Mouse (Mus musculus): ENCODE measurements around the gene Ehbp1l1. TPM values are rescaled to one million over a fixed set of nuclear protein-coding genes. Genes with fewer than 3 reads are reported as not detected.

Gene Ehbp1l1
- polyA plus RNA-seq, 1 experiment from 2014 or later = 38.6 TPM

Small RNA genes lying within 50 kb of the gene (microRNA-seq; reads per million reads assigned to microRNA genes)
- gene Mir6987 = not detected

Other genes starting within 250 kb of the Ehbp1l1 start
- 51.1 and 53.6 TPM in 2 replicates for gene Mus81, start 237.9 kb downstream of the Ehbp1l1 start, polyA plus RNA-seq (2015; fragmentation: Nextera tagmentation; extraction: Ambion mirVana)
- 3,571 and 3,575 TPM in 2 replicates for gene Cfl1, start 235.9 kb downstream of the Ehbp1l1 start, polyA plus RNA-seq (2015; fragmentation: Nextera tagmentation; extraction: Ambion mirVana)
- not detected in 2 replicates for gene 1700020D05Rik, start 222.5 kb downstream of the Ehbp1l1 start, polyA plus RNA-seq (2015; fragmentation: Nextera tagmentation; extraction: Ambion mirVana)
- 112 and 116 TPM in 2 replicates for gene Snx32, start 215.8 kb downstream of the Ehbp1l1 start, polyA plus RNA-seq (2015; fragmentation: Nextera tagmentation; extraction: Ambion mirVana)
- 0.11 TPM in 1 of 2 replicates, not detected in the other for gene Ovol1, start 165.7 kb downstream of the Ehbp1l1 start, polyA plus RNA-seq (2015; fragmentation: Nextera tagmentation; extraction: Ambion mirVana)
- gene Ap5b1, start 158.3 kb downstream of the Ehbp1l1 start, polyA plus RNA-seq (2015; fragmentation: Nextera tagmentation; extraction: Ambion mirVana) = 1.9 and 2.3 TPM in 2 replicates
- gene Rnaseh2c, start 124.4 kb downstream of the Ehbp1l1 start, polyA plus RNA-seq (2015; fragmentation: Nextera tagmentation; extraction: Ambion mirVana) = 55.5 and 58.4 TPM in 2 replicates
- 82.0 and 83.1 TPM in 2 replicates for gene Kat5, start 116.1 kb downstream of the Ehbp1l1 start, polyA plus RNA-seq (2015; fragmentation: Nextera tagmentation; extraction: Ambion mirVana)
- 30.6 and 37.7 TPM in 2 replicates for gene Rela, start 88.8 kb downstream of the Ehbp1l1 start, polyA plus RNA-seq (2015; fragmentation: Nextera tagmentation; extraction: Ambion mirVana)
- gene Sipa1, start 62.6 kb downstream of the Ehbp1l1 start, polyA plus RNA-seq (2015; fragmentation: Nextera tagmentation; extraction: Ambion mirVana) = 17.5 and 17.7 TPM in 2 replicates
- gene Map3k11, start 37.6 kb downstream of the Ehbp1l1 start, polyA plus RNA-seq (2015; fragmentation: Nextera tagmentation; extraction: Ambion mirVana) = 9.5 and 12.9 TPM in 2 replicates
- 23.9 and 25.3 TPM in 2 replicates for gene Pcnx3, start 37.4 kb downstream of the Ehbp1l1 start, polyA plus RNA-seq (2015; fragmentation: Nextera tagmentation; extraction: Ambion mirVana)
- 0.15 TPM in 1 of 2 replicates, not detected in the other for gene Kcnk7, start 21.9 kb downstream of the Ehbp1l1 start, polyA plus RNA-seq (2015; fragmentation: Nextera tagmentation; extraction: Ambion mirVana)
- gene Fam89b, start 3.3 kb upstream of the Ehbp1l1 start, polyA plus RNA-seq (2015; fragmentation: Nextera tagmentation; extraction: Ambion mirVana) = 116 and 131 TPM in 2 replicates
- gene Ltbp3, start 14.6 kb upstream of the Ehbp1l1 start, polyA plus RNA-seq (2015; fragmentation: Nextera tagmentation; extraction: Ambion mirVana) = 9.3 and 9.6 TPM in 2 replicates
- 86.3 and 86.6 TPM in 2 replicates for gene Scyl1, start 45.1 kb upstream of the Ehbp1l1 start, polyA plus RNA-seq (2015; fragmentation: Nextera tagmentation; extraction: Ambion mirVana)
- 14.7 and 16.5 TPM in 2 replicates for gene Frmd8, start 149.0 kb upstream of the Ehbp1l1 start, polyA plus RNA-seq (2015; fragmentation: Nextera tagmentation; extraction: Ambion mirVana)
- gene Slc25a45, start 151.5 kb upstream of the Ehbp1l1 start, polyA plus RNA-seq (2015; fragmentation: Nextera tagmentation; extraction: Ambion mirVana) = 2.0 and 2.2 TPM in 2 replicates
- gene Tigd3, start 167.8 kb upstream of the Ehbp1l1 start, polyA plus RNA-seq (2015; fragmentation: Nextera tagmentation; extraction: Ambion mirVana) = 13.4 and 14.6 TPM in 2 replicates
- 105 and 121 TPM in 2 replicates for gene Dpf2, start 186.7 kb upstream of the Ehbp1l1 start, polyA plus RNA-seq (2015; fragmentation: Nextera tagmentation; extraction: Ambion mirVana)
- 16.0 and 20.4 TPM in 2 replicates for gene Cdc42ep2, start 198.5 kb upstream of the Ehbp1l1 start, polyA plus RNA-seq (2015; fragmentation: Nextera tagmentation; extraction: Ambion mirVana)
- gene Pola2, start 237.9 kb upstream of the Ehbp1l1 start, polyA plus RNA-seq (2015; fragmentation: Nextera tagmentation; extraction: Ambion mirVana) = 19.4 and 22.4 TPM in 2 replicates